ENCODE assay signal across 35 mouse cellular contexts in genomic region chr6:8680931-8681330, GRCm38 (mm10).
"Had no signal": no experiment of that assay in that cellular context is flagged by ENCODE, and none has a peak within 500 bp of the region (broad histone marks: within the 10 kb centered on the region; RNA-seq: fewer than 3 reads in every experiment).

No protein-coding gene starts in this region.

- H3K9me3 ChIP-seq: heart, embryonic 10.5 days; heart, embryonic 12.5 days; heart, embryonic 13.5 days; heart, embryonic 15.5 days; hindbrain, embryonic 10.5 days; hindbrain, embryonic 12.5 days; hindbrain, embryonic 13.5 days; hindbrain, embryonic 15.5 days; intestine, embryonic 15.5 days; kidney, embryonic 15.5 days had no signal

- H3K4me3 ChIP-seq: heart, embryonic 10.5 days; heart, embryonic 12.5 days; heart, embryonic 13.5 days; heart, embryonic 15.5 days; hindbrain, embryonic 10.5 days; hindbrain, embryonic 12.5 days; hindbrain, embryonic 13.5 days; hindbrain, embryonic 15.5 days; intestine, embryonic 15.5 days; kidney, embryonic 15.5 days; layer of hippocampus, adult 2 months had no signal

- H3K27ac ChIP-seq: heart, embryonic 10.5 days; heart, embryonic 13.5 days; heart, embryonic 15.5 days; hindbrain, embryonic 10.5 days; hindbrain, embryonic 12.5 days; hindbrain, embryonic 13.5 days; hindbrain, embryonic 14.5 days; hindbrain, embryonic 15.5 days; hindbrain, postnatal 0 days; intestine, embryonic 15.5 days; kidney, embryonic 15.5 days; kidney, postnatal 0 days; layer of hippocampus, adult 2 months had no signal

- H3K27me3 ChIP-seq: heart, embryonic 12.5 days; heart, embryonic 13.5 days; heart, embryonic 15.5 days; hindbrain, embryonic 12.5 days; hindbrain, embryonic 13.5 days; hindbrain, embryonic 15.5 days; intestine, embryonic 15.5 days; kidney, embryonic 15.5 days had no signal

- ATAC-seq: hindbrain, embryonic 16.5 days; hindbrain, postnatal 0 days; inflammation-experienced regulatory T-cells, adult 6 months; intestine, embryonic 15.5 days; intestine, embryonic 16.5 days; intestine, postnatal 0 days had no signal

- H3K36me3 ChIP-seq: heart, embryonic 10.5 days; heart, embryonic 12.5 days; heart, embryonic 13.5 days; heart, embryonic 15.5 days; hindbrain, embryonic 10.5 days; hindbrain, embryonic 12.5 days; hindbrain, embryonic 13.5 days; hindbrain, embryonic 15.5 days; intestine, embryonic 15.5 days; kidney, embryonic 15.5 days had no signal

- H3K9ac ChIP-seq: heart, embryonic 12.5 days; heart, embryonic 13.5 days; heart, embryonic 15.5 days; hindbrain, embryonic 12.5 days; hindbrain, embryonic 13.5 days; hindbrain, embryonic 14.5 days; hindbrain, embryonic 15.5 days; intestine, embryonic 15.5 days; kidney, embryonic 15.5 days had no signal

- H3K4me1 ChIP-seq: hindbrain, embryonic 10.5 days; hindbrain, embryonic 12.5 days; hindbrain, embryonic 13.5 days; hindbrain, embryonic 15.5 days; intestine, embryonic 15.5 days had no signal

- H3K4me2 ChIP-seq: heart, embryonic 11.5 days; heart, embryonic 12.5 days; heart, embryonic 13.5 days; heart, embryonic 15.5 days; hindbrain, embryonic 12.5 days; hindbrain, embryonic 13.5 days; hindbrain, embryonic 14.5 days; hindbrain, embryonic 15.5 days; intestine, embryonic 15.5 days; kidney, embryonic 15.5 days had no signal

- DNase-seq: heart, postnatal 10 days; heart, postnatal 14 days; heart, postnatal 36 days; heart, postnatal 4 days; kidney, adult 11 months; kidney, adult 18-20 months; kidney, adult 2 months; kidney, adult 8-10 months; kidney, adult 9 months; kidney, postnatal 10 days; kidney, postnatal 14 days; kidney, postnatal 25 days; kidney, postnatal 36 days; kidney, postnatal 4 days; layer of hippocampus, adult 9-11 months; layer of hippocampus, postnatal 36 days had no signal
